Mouse (Mus musculus) skeletal muscle tissue, adult 2 months (tissue): Measurements from ENCODE around the gene Ift27.

ENCODE experiments used
- DNase-seq: peaks from one replicate; pipeline ENCODE4 v3.0.0-alpha.2; 2012; ENCODE audit warnings: low read depth, low spot score

The Ift27 gene

GRCm38 (mm10) chr15:78172256-78172898, 1.5 kb downstream of the Ift27 start:
- DNase-seq: no peak

- DNase-seq: no peak
Measured at GRCm38 (mm10) chr15:78171651-78172050, 2.3 kb downstream of the Ift27 start.

GRCm38 (mm10) chr15:78170708-78171107, 3.2 kb downstream of the Ift27 start:
- DNase-seq: no peak

- no peak for DNase-seq
Measured at GRCm38 (mm10) chr15:78169566-78169965, 4.3 kb downstream of the Ift27 start.

GRCm38 (mm10) chr15:78165292-78165691, 8.6 kb downstream of the Ift27 start:
- no peak for DNase-seq

- DNase-seq: no peak
Measured at GRCm38 (mm10) chr15:78164466-78164865, 9.4 kb downstream of the Ift27 start.

- DNase-seq: no peak
Measured at GRCm38 (mm10) chr15:78161946-78162345, 12.0 kb downstream of the Ift27 start.

- DNase-seq: no peak
Measured at GRCm38 (mm10) chr15:78158335-78158734, 15.6 kb downstream of the Ift27 start.

- no peak for DNase-seq
Measured at GRCm38 (mm10) chr15:78157824-78158223, 16.1 kb downstream of the Ift27 start.

- DNase-seq: no peak
Measured at GRCm38 (mm10) chr15:78157330-78157729, 16.6 kb downstream of the Ift27 start.

GRCm38 (mm10) chr15:78155421-78155820, 18.5 kb downstream of the Ift27 start:
- DNase-seq: no peak

GRCm38 (mm10) chr15:78153045-78153775, 20.7 kb downstream of the Ift27 start:
- DNase-seq: no peak

- DNase-seq: no peak
Measured at GRCm38 (mm10) chr15:78148565-78148964, 25.3 kb downstream of the Ift27 start.

GRCm38 (mm10) chr15:78140226-78140625, 33.7 kb downstream of the Ift27 start:
- DNase-seq: no peak

GRCm38 (mm10) chr15:78134606-78135005, 39.3 kb downstream of the Ift27 start:
- no peak for DNase-seq

GRCm38 (mm10) chr15:78133389-78133788, 40.5 kb downstream of the Ift27 start:
- no peak for DNase-seq

GRCm38 (mm10) chr15:78119704-78120103, 54.2 kb downstream of the Ift27 start, which contains the start of gene Cacng2:
TSS of gene Cacng2 (minus strand) at chr15:78120028.
- peak; percentile 92 for DNase-seq

GRCm38 (mm10) chr15:78119248-78119647, 54.7 kb downstream of the Ift27 start:
- DNase-seq: no peak

GRCm38 (mm10) chr15:78118275-78118995, 55.5 kb downstream of the Ift27 start:
- DNase-seq: no peak

GRCm38 (mm10) chr15:78117731-78118130, 56.2 kb downstream of the Ift27 start:
- no peak for DNase-seq

GRCm38 (mm10) chr15:78116936-78117335, 57.0 kb downstream of the Ift27 start:
- no peak for DNase-seq

- no peak for DNase-seq
Measured at GRCm38 (mm10) chr15:78116244-78116643, 57.7 kb downstream of the Ift27 start.
